Mouse (Mus musculus) heart, adult 2 months (tissue): ENCODE results near the gene Trdn. TPM values are rescaled to one million over a fixed set of nuclear protein-coding genes. Genes with fewer than 3 reads are reported as not detected.
A peak's percentile ranks its signal among the peaks of the same experiment; 100 is the strongest.

Source experiments
- DNase-seq, 2 experiments: peaks; one replicate each; pipeline ENCODE4 v3.0.0; 2021
- H3K27ac ChIP-seq: fragments of 200-600 bp; 2 replicates; pipeline ENCODE4 v1.8.1; 2022
- H3K27me3 ChIP-seq: fragments of 200-500 bp; 2 replicates; pipeline ENCODE4 v1.6.1; 2012; ENCODE audit warnings: mild to moderate bottlenecking, low read length, inconsistent platforms, mixed read lengths; ENCODE audit not compliant: control insufficient read depth, insufficient read depth
- H3K36me3 ChIP-seq: fragments of 200-500 bp; 2 replicates; pipeline ENCODE4 v1.6.1; 2012; ENCODE audit warnings: low read length, inconsistent platforms; ENCODE audit not compliant: control insufficient read depth, insufficient read depth
- H3K4me1 ChIP-seq: fragments of 200-500 bp; 2 replicates; pipeline ENCODE4 v1.6.1; 2011; ENCODE audit warnings: low read length; ENCODE audit not compliant: control insufficient read depth, insufficient read depth
- H3K4me3 ChIP-seq: fragments of 200-600 bp; 2 replicates; pipeline ENCODE4 v1.8.1; 2022
- H3K79me2 ChIP-seq: fragments of 200-500 bp; replicated peaks from 2 replicates; pipeline ENCODE4 v1.6.1; 2012; ENCODE audit warnings: mild to moderate bottlenecking, inconsistent platforms, low read length, moderate library complexity, mixed read lengths; ENCODE audit not compliant: control insufficient read depth, insufficient read depth
- H3K9ac ChIP-seq: fragments of 200-500 bp; 2 replicates; pipeline ENCODE4 v1.6.1; 2012; ENCODE audit warnings: low read depth, mild to moderate bottlenecking, control low read depth, inconsistent platforms, low read length, mixed read lengths
- CTCF ChIP-seq: fragments of 200-600 bp; IDR thresholded peaks from 2 replicates; pipeline ENCODE4 v1.8.1; 2022; ENCODE audit warnings: antibody characterized with exemption, mild to moderate bottlenecking, moderate library complexity
- EP300 ChIP-seq: fragments of 200-500 bp; IDR thresholded peaks from 2 replicates; pipeline ENCODE4 v1.6.1; 2011; ENCODE audit warnings: low read depth, low read length, control low read depth; ENCODE audit not compliant: insufficient read depth
- POLR2A ChIP-seq: fragments of 200-500 bp; IDR thresholded peaks from 2 replicates; pipeline ENCODE4 v1.6.1; 2011; ENCODE audit warnings: mild to moderate bottlenecking, low read depth, low read length, control low read depth; ENCODE audit not compliant: insufficient read depth
- WGBS: fragments of 180-500 bp; shearing (Covaris S2); methylation state at CpG from one replicate; pipeline ENCODE4 v1.1.7; 2018; 5-methylcytosine and 5-hydroxymethylcytosine counted together
- intact Hi-C: fragments of 180-260 bp; cut with DNase I; formaldehyde crosslinking; loops from one replicate; pipeline ENCODE4 v1.15.1; 2025
- long read RNA-seq: library from polyadenylated mRNA; stranded (forward); transcript quantifications from one replicate; pipeline ENCODE4 v2.0.0, GENCODE M21; 2021
- polyA plus RNA-seq: library from polyadenylated mRNA; depleted of rRNA; stranded (reverse); fragments of >200 nt; gene quantifications from 2 replicates; pipeline ENCODE4 v1.2.3, GENCODE M21; 2012; rRNA removed
- total RNA-seq, 2 experiments: library from RNA; stranded (reverse); gene quantifications; 2 replicates each; pipeline ENCODE4 v1.2.3; 2021

The Trdn gene
- total RNA-seq (100 to 1,000 TPM; 277 to 331 TPM), polyA plus RNA-seq (107 and 194 TPM in 2 replicates)
- long read RNA-seq, full-length matches to known transcripts: 261 of 494 reads
- long read RNA-seq, partial matches to known transcripts: 117 of 494 reads
- long read RNA-seq, other reads (novel, unspliced or antisense): 116 of 494 reads

DNA sequence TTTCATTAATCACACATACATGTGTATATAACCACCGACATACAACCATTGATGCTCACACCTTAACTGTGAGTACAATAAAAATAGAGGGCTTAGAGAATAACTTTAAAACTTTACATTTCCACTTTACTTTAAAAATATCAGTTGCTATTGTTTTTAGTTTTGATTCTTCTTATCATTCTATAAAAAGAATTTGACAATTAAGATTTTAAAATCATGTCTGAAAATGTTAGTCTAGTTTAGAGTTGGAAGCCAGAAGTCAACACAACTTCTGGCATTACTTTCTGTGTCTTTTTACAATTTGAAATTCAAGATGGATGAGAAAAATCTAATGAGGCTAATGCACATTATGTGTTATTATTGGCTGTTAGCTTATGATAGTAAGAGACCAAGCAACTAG is at the start of gene Trdn:
Gene Trdn, plus strand, starts transcription at position 301 of the 400 bp plus-strand sequence.
- DNase-seq: no peak
- Histone ChIP-seq H3K27ac (no peak within 1 kb of the TSS), H3K79me2 (no peaks in the 10 kb centered on the region), H3K27me3 (no peaks in the 10 kb centered on the region), H3K9ac (no peak within 1 kb of the TSS), H3K4me3 (no peak within 1 kb of the TSS), H3K4me1 (no peaks in the 10 kb centered on the region), H3K36me3 (no peaks in the 10 kb centered on the region)
- intact Hi-C loops: no loop called here
- WGBS: 88% methylated on average over 1 of the region's 1 CpGs
- no peak for TF ChIP-seq CTCF

DNA sequence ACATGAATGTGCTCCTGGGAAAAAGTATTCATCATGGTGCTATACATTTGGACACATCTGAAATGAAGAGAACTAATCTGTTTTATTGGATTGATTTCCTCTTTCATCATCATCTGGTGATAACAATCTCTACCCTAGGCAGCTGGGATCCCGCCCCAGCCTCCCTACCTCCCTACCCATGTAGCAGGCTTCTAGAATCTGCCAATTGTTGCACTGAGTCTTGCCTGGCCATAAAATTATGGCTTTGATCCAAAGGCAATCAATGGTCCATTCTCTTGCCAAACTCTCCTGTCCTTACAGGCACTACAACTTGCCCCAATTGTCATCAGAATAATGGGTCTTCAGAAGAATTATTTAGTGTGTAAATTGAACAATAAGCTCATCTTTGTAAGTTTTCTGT is 19.6 kb upstream of the Trdn start:
- intact Hi-C loops: no loop called here
- Histone ChIP-seq H3K36me3 (no peaks in the 10 kb centered on the region), H3K79me2 (no peaks in the 10 kb centered on the region), H3K4me3 (no peak overlapping the region), H3K4me1 (no peaks in the 10 kb centered on the region), H3K9ac (no peak overlapping the region), H3K27me3 (no peaks in the 10 kb centered on the region), H3K27ac (no peak overlapping the region)
- 70% methylated on average over 1 of the region's 1 CpGs for WGBS
- no peak for DNase-seq
- TF ChIP-seq CTCF (no peak), EP300 (no peak), POLR2A (no peak)

DNA sequence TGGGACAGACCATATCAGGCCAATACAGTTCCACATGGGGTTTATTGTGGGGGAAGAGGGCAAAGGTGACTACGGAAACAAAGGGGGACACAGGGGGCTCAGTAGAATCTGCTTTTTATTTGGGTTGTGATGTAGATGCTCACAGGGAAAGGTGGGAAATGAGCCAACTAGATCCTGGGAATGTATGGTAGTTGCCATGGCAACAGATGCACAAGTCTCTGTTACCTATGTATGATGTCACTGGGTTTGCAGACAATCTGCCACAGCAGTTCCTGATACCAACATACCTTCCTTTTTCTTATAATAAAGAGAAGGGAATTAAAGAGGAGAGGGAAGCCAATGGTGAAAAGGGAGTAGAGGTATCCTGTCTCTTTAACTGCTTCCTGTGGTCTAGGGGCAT is 14.8 kb upstream of the Trdn start:
- Histone ChIP-seq H3K79me2 (no peaks in the 10 kb centered on the region), H3K4me1 (no peaks in the 10 kb centered on the region), H3K9ac (no peak overlapping the region), H3K4me3 (no peak overlapping the region), H3K36me3 (no peaks in the 10 kb centered on the region), H3K27ac (no peak overlapping the region), H3K27me3 (no peaks in the 10 kb centered on the region)
- intact Hi-C loops: no loop called here
- WGBS: 78% methylated on average over 1 of the region's 1 CpGs
- no peak for DNase-seq
- TF ChIP-seq CTCF: no peak

DNA sequence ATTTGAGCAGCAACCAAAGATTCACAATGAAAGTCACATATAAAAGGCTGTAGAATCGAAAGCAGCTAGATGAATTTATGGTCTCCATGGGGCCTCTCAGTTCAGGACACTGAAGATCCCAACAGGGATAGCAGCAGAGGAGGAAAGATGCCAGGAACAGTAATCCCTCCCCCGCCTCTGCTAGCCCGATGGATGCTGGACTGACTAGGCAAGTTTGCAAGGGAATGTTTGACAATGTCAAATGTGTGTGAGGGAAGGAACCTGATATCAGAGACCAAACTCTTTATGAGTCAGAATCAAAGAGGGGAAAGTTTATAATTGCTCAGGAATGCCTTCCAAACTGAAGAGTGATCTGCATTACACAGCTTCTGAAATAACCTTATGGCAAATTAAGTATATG is 7.2 kb upstream of the Trdn start:
- intact Hi-C loops: loop anchor here (10.0 kb wide), 1 partner anchor 178 kb away; the partner anchor contains the start of gene Nkain2
- no peak for TF ChIP-seq CTCF
- TF ChIP-seq POLR2A: no peak
- H3K27ac ChIP-seq: no peak overlapping the region
- 46% methylated on average over 3 of the region's 3 CpGs for WGBS
- H3K9ac ChIP-seq: no peak overlapping the region
- no peaks in the 10 kb centered on the region for H3K4me1 ChIP-seq
- no peaks in the 10 kb centered on the region for H3K79me2 ChIP-seq
- H3K4me3 ChIP-seq: no peak overlapping the region
- DNase-seq: no peak
- no peaks in the 10 kb centered on the region for H3K36me3 ChIP-seq
- H3K27me3 ChIP-seq: no peaks in the 10 kb centered on the region

DNA sequence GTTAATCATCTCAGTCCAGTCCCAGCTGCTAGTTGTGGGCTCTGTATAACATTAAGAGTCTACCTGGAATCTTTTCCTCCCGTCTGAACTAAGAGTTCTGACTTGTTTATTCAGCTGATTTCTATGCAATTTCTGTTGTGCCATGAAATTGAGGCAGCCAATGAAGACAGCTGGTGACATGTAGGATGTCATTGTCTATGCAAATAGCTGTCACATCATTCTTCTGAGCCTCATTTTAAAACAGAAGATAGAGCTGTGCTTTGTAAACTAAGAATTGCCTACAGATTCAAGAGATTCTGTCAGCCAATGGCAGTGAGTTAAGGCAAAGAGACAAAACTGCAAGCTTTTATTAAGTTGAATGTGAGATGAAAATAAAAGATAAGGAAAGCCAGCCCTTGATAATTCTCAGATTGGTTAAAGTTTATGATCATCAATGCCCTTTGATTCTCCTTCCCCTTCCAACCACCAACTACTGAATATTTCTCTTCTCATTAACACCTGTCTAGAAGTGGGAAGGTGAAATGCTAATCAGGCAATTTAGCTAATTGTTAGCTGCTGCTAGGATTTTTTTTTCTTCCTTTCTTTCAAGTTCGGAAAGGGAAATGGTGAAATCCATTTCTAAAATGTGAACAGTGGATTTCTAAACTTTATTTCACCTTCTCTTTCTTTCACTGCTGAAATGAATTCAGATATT is 1.9 kb downstream of the Trdn start:
- intact Hi-C loops: no loop called here
- no peaks in the 10 kb centered on the region for H3K27me3 ChIP-seq
- WGBS: 45% methylated on average over 2 of the region's 2 CpGs
- no peak overlapping the region for H3K9ac ChIP-seq
- no peak for TF ChIP-seq POLR2A
- no peak for TF ChIP-seq CTCF
- TF ChIP-seq EP300: no peak
- peak overlapping the region; percentile 91 for H3K27ac ChIP-seq
- peak overlapping the region; percentile 35; the same call in 1 of the 2 replicates for H3K4me3 ChIP-seq
- H3K79me2 ChIP-seq: no peaks in the 10 kb centered on the region
- no peaks in the 10 kb centered on the region for H3K36me3 ChIP-seq
- H3K4me1 ChIP-seq: no peaks in the 10 kb centered on the region
- DNase-seq: no peak

DNA sequence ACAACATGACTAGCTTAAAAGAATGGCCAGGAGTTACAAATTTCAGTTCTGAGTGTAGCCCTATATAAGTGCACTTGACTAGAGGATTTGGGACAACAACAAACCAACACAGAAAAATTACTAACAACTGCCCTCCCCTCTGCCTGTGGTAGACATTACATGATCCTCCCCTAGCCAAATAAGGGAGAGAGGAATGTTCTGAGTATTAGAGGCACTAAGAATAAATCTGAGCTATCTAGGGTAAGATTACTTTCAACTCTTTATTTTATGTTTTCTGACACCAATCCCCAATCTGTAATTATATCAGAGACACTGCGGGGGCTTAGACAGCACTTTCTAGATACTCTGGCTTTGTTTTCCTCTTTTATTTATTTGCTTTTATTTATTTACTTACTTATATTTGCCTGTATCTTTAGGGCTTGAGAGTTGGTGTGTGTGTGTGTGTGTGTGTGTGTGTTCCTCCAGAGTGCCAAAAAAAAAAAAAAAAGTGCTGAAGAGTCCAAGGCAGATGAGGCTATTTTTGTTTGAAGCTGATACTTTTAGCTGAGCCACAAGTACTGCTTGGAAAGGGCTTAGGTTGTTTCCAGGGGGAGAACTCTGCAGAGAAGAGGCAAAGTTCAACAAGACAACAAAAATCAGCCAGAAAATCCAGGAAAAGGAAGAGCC is 2.7 kb downstream of the Trdn start:
- 36% methylated on average over 1 of the region's 1 CpGs for WGBS
- peak overlapping the region; percentile 40 for H3K4me3 ChIP-seq
- H3K4me1 ChIP-seq: no peaks in the 10 kb centered on the region
- no peak for DNase-seq
- no peaks in the 10 kb centered on the region for H3K79me2 ChIP-seq
- H3K9ac ChIP-seq: peak overlapping the region; percentile 70
- intact Hi-C loops: no loop called here
- H3K27me3 ChIP-seq: no peaks in the 10 kb centered on the region
- H3K36me3 ChIP-seq: peaks cover 2% of the 10 kb centered on the region; the same call in 1 of the 2 replicates
- TF ChIP-seq EP300 (no peak), POLR2A (peak; percentile 59)
- H3K27ac ChIP-seq: peak overlapping the region; percentile 91
